Mouse (Mus musculus) intestine, postnatal 0 days (tissue): ENCODE measurements around the gene Gm3776. TPM values are rescaled to one million over a fixed set of nuclear protein-coding genes. Genes with fewer than 3 reads are reported as not detected.
"Not testable (repeated sequence)": the region's sequence is repeated elsewhere in the genome, so short reads cannot be mapped to it uniquely, and the experiment has no call there.

Source experiments
- ATAC-seq: fragments of 200-750 bp; cut with Nextera tagmentation; 2 replicates; pipeline ENCODE4 v1.8.0; 2017; ENCODE audit warnings: mild to moderate bottlenecking, moderate TSS enrichment, moderate library complexity
- H3K27ac ChIP-seq: fragments of 300-500 bp; sonication (generic); 2 replicates; pipeline ENCODE4 v1.5.1; 2014; ENCODE audit warnings: mild to moderate bottlenecking, low read depth, low read length, moderate library complexity
- H3K27me3 ChIP-seq: fragments of 300-500 bp; sonication (generic); replicated peaks from 2 replicates; pipeline ENCODE4 v1.6.1; 2014; ENCODE audit warnings: low read length, mixed read lengths; ENCODE audit not compliant: control insufficient read depth, insufficient read depth
- H3K36me3 ChIP-seq: fragments of 300-500 bp; sonication (generic); 2 replicates; pipeline ENCODE4 v1.6.1; 2014; ENCODE audit warnings: mild to moderate bottlenecking, moderate library complexity; ENCODE audit not compliant: control insufficient read depth, insufficient read depth
- H3K4me1 ChIP-seq: fragments of 300-500 bp; sonication (generic); replicated peaks from 2 replicates; pipeline ENCODE4 v1.6.1; 2014; ENCODE audit warnings: antibody characterized with exemption, low read length, mixed read lengths; ENCODE audit not compliant: control insufficient read depth, insufficient read depth
- H3K4me2 ChIP-seq: fragments of 300-500 bp; sonication (generic); replicated peaks from 2 replicates; pipeline ENCODE4 v1.6.1; 2014; ENCODE audit warnings: low read depth, mild to moderate bottlenecking, moderate library complexity
- H3K4me3 ChIP-seq: fragments of 300-500 bp; sonication (generic); 2 replicates; pipeline ENCODE4 v1.5.1; 2014; ENCODE audit warnings: low read depth, low read length
- H3K9ac ChIP-seq: fragments of 300-500 bp; sonication (generic); 2 replicates; pipeline ENCODE4 v1.6.1; 2014; ENCODE audit warnings: mild to moderate bottlenecking, low read depth, low read length
- H3K9me3 ChIP-seq: fragments of 300-500 bp; sonication (generic); 2 replicates; pipeline ENCODE4 v1.6.1; 2016; ENCODE audit warnings: mixed run types; ENCODE audit not compliant: control insufficient read depth
- CTCF ChIP-seq: sonication (generic); IDR thresholded peaks from 2 replicates; pipeline ENCODE4 v1.5.1; 2016; ENCODE audit warnings: low read depth, mild to moderate bottlenecking, control low read depth, antibody characterized with exemption, moderate library complexity
- whole genome bisulfite sequencing: fragments of 180-500 bp; shearing (Covaris S2); extraction: QIAGEN DNeasy Blood & Tissue Kit; methylation state at CpG from one replicate; pipeline ENCODE4 v1.1.7; 2014; 5-methylcytosine and 5-hydroxymethylcytosine counted together
- polyA plus RNA-seq: library from polyadenylated mRNA; unstranded; fragments of >200 nt; fragmentation: Nextera tagmentation; extraction: Ambion mirVana; gene quantifications from 2 replicates; pipeline ENCODE4 v1.2.1, GENCODE M21; 2015

Gm3776 gene
- polyA plus RNA-seq, 1 experiment from 2014 or later, result 66.1 TPM

GRCm38 (mm10) chr9:78217074-78217473, 39.9 kb upstream of the Gm3776 start:
- Histone ChIP-seq H3K27me3 (no peaks in the 10 kb centered on the region), H3K4me3 (no peak overlapping the region), H3K9ac (no peak overlapping the region), H3K36me3 (no peaks in the 10 kb centered on the region), H3K4me1 (peaks cover 7% of the 10 kb centered on the region), H3K27ac (no peak overlapping the region; the same call in 1 of the 2 replicates), H3K4me2 (no peak overlapping the region), H3K9me3 (no peaks in the 10 kb centered on the region)
- no peak for TF ChIP-seq CTCF
- WGBS, result 31% methylated on average over 4 of the region's 4 CpGs
- ATAC-seq, result peak; percentile 90

DNA sequence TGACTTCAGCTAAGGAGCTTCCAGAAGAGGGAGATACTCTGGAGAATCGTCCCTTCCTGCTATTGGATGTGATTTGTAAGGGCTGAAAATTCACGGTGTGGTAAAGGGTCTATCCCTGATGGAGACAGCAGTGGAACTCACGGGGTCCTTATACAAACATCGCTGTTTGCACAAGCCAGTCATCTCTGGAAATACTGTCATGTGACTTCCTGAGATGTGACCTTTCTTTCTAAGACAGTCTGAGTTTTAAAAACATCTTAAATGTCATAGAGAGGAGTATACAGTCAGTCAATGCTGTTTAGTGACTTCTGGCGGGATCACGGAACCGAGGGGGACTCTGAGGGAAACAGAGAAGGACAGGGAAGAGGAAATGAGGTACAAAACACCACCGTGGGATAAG, 34.3 kb upstream of the Gm3776 start:
- Histone ChIP-seq H3K27me3 (no peaks in the 10 kb centered on the region), H3K9ac (no peak overlapping the region), H3K4me2 (no peak overlapping the region), H3K4me1 (peaks cover 2% of the 10 kb centered on the region; the same call in 1 of the 2 replicates), H3K4me3 (no peak overlapping the region), H3K9me3 (no peaks in the 10 kb centered on the region), H3K27ac (no peak overlapping the region), H3K36me3 (no peaks in the 10 kb centered on the region)
- no peak for TF ChIP-seq CTCF
- 66% methylated on average over 8 of the region's 8 CpGs for WGBS
- ATAC-seq, result no peak

DNA sequence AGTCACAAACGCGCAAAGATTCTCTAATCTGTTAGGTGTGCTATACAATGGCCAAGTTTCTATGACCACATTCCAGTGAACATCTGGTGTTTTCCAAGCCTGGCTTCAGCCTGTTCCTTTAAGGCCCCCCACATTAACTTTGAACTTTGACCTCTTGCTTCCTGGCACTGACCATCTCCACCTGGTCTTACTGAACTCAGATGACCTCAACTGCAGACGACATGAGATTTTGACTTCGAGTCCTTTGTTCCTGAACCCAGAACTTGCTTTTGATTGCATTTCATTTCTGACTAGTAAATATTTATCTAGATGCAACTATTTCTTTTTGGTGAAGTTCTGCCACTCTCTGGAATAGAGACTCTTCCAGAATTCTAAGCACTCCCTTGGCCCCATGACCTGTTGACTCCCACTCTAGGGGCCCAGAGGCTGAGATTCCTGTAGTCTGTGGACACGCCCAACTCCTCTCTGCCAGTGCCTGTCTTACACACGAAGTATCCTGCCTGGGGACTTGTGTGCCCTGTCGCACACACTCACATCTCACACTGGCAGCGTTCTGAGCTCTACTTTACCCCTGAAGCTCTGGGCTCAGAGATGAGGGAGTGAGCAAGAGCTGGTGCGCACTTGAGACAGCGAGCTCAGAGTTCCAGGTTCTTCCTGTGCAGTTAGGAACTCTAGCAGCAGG, 33.6 kb upstream of the Gm3776 start:
- H3K27me3 ChIP-seq, result no peaks in the 10 kb centered on the region
- no peak overlapping the region for H3K9ac ChIP-seq
- no peak overlapping the region for H3K4me3 ChIP-seq
- H3K9me3 ChIP-seq, result no peaks in the 10 kb centered on the region
- 0 out of 2 replicates have a peak, but pooled peaks have one; percentile 14 for ATAC-seq
- H3K4me1 ChIP-seq, result peaks cover 2% of the 10 kb centered on the region; the same call in 1 of the 2 replicates
- no peak overlapping the region for H3K4me2 ChIP-seq
- H3K36me3 ChIP-seq, result no peaks in the 10 kb centered on the region
- no peak for TF ChIP-seq CTCF
- 62% methylated on average over 10 of the region's 10 CpGs for WGBS
- no peak overlapping the region for H3K27ac ChIP-seq

DNA sequence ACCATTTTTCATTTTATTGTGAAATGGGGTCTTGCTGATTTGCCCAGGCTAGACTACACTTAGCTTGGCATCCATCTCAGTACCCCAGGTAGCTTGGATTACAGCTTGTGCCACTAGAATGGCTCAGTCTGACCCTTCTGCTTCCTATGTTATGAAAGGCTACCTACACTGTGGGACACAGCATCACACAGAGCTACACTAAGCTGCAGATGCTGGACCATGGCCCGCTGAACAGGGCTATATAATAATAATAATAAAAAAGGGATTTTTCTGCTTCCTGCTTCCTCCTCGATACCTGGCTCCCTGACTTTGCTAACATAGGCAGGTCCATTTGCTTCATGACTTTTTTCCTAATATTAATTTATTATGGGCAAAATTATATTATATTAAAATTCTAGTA, 32.5 kb upstream of the Gm3776 start:
- Histone ChIP-seq H3K36me3 (no peaks in the 10 kb centered on the region), H3K4me2 (no peak overlapping the region), H3K27me3 (no peaks in the 10 kb centered on the region), H3K9me3 (no peaks in the 10 kb centered on the region), H3K4me1 (peaks cover 2% of the 10 kb centered on the region; the same call in 1 of the 2 replicates), H3K9ac (no peak overlapping the region), H3K27ac (0 out of 2 replicates have a peak overlapping the region, but pooled peaks have one; percentile 3), H3K4me3 (no peak overlapping the region)
- WGBS, result 40% methylated on average over 2 of the region's 2 CpGs
- peak; percentile 71 for ATAC-seq
- TF ChIP-seq CTCF, result no peak

- TF ChIP-seq CTCF, result no peak
- no peak for ATAC-seq
- no peak overlapping the region for H3K27ac ChIP-seq
- H3K9me3 ChIP-seq, result no peaks in the 10 kb centered on the region
- H3K36me3 ChIP-seq, result no peaks in the 10 kb centered on the region
- no peaks in the 10 kb centered on the region for H3K27me3 ChIP-seq
- no peak overlapping the region for H3K4me3 ChIP-seq
- H3K4me1 ChIP-seq, result peaks cover 2% of the 10 kb centered on the region; the same call in 1 of the 2 replicates
- no peak overlapping the region for H3K4me2 ChIP-seq
- 77% methylated on average over 11 of the region's 11 CpGs for WGBS
- H3K9ac ChIP-seq, result no peak overlapping the region
These were observed 31.6 kb upstream of the Gm3776 start for GRCm38 (mm10) chr9:78225304-78225703.

GRCm38 (mm10) chr9:78228122-78228521, 28.8 kb upstream of the Gm3776 start:
- Histone ChIP-seq H3K4me1 (peaks cover 1% of the 10 kb centered on the region; the same call in 1 of the 2 replicates), H3K4me2 (no peak overlapping the region), H3K27ac (peak overlapping the region; percentile 1; the same call in 1 of the 2 replicates), H3K4me3 (no peak overlapping the region), H3K9ac (no peak overlapping the region), H3K36me3 (no peaks in the 10 kb centered on the region), H3K27me3 (no peaks in the 10 kb centered on the region), H3K9me3 (no peaks in the 10 kb centered on the region)
- TF ChIP-seq CTCF, result no peak
- 90% methylated on average over 2 of the region's 2 CpGs for WGBS
- no peak for ATAC-seq

DNA sequence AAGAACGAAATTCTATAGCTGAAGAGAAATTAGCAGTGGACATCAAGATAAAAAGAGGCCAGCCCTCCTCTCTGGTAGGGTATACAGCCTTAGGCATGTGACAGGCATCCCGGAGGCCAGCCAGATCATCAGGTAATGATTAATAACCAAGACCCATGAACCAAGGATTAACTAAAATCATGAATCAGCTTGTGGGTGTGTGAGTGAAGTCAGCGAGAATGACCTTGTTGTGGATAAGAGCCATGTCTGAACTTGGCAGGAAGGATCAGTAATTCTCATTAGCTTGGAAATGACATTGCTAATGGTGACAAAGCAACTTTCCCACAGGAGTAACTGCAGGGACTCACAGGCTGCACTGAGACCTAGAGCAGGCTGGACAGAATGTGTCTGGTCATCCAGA, 27.3 kb upstream of the Gm3776 start:
- not testable (repeated sequence) for H3K9ac ChIP-seq, H3K4me2 ChIP-seq, H3K4me1 ChIP-seq, H3K27me3 ChIP-seq, H3K4me3 ChIP-seq, H3K9me3 ChIP-seq, H3K36me3 ChIP-seq
- H3K27ac ChIP-seq, result peak overlapping the region; percentile 89
- peak; percentile 82 for ATAC-seq
- WGBS, result 28% methylated on average over 3 of the region's 3 CpGs

DNA sequence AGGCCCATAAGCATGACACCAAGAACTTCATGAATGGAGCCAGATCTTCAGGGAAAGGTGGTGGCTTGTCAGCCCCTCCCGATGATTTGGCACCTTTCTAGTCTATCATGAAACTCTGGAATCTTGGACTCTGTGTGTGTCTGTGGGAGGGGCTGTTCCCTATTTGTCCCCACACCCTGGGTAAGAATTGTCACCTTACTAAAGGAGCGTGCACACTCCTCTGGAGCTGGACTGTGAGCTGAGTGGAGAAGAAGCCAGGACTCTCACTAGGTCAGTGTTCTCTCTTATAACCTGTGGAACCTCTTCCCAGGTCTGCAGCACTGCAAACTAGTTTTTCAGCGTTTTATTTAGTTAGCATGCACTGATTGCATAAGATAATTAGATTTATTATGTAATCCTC, 26.5 kb upstream of the Gm3776 start, which contains the start of gene Gsta1:
TSS of gene Gsta1 (plus strand) at position 196 of the 400 bp plus-strand sequence.
- not testable (repeated sequence) for H3K4me3 ChIP-seq, H3K9ac ChIP-seq, H3K27me3 ChIP-seq, H3K9me3 ChIP-seq, H3K36me3 ChIP-seq, H3K4me1 ChIP-seq, H3K4me2 ChIP-seq
- ATAC-seq, result peak; percentile 60
- peak within 1 kb of the TSS; percentile 89 for H3K27ac ChIP-seq
- 36% methylated on average over 1 of the region's 3 CpGs for WGBS

- not testable (repeated sequence) for H3K36me3 ChIP-seq, ATAC-seq
These were observed 23.7 kb upstream of the Gm3776 start for GRCm38 (mm10) chr9:78233121-78233695.

More at GRCm38 (mm10) chr9:78233121-78233695, 23.7 kb upstream of the Gm3776 start:
- no CpG with 5 or more reads among the region's 10 CpGs for WGBS
- H3K27me3 ChIP-seq, H3K4me1 ChIP-seq, H3K9me3 ChIP-seq, H3K9ac ChIP-seq, H3K27ac ChIP-seq, H3K4me3 ChIP-seq, H3K4me2 ChIP-seq: not testable (repeated sequence)
